Mouse (Mus musculus): ENCODE results near the gene Socs2.
"Not testable (repeated sequence)": the region's sequence is repeated elsewhere in the genome, so short reads cannot be mapped to it uniquely, and the experiment has no call there.

Socs2 gene

GRCm38 (mm10) chr10:95389805-95390204, 27.2 kb downstream of the Socs2 start:
- DNase-seq = not testable (repeated sequence)

GRCm38 (mm10) chr10:95388821-95389477, 28.0 kb downstream of the Socs2 start:
- no peak for DNase-seq

- no peak for DNase-seq
These were observed 30.5 kb downstream of the Socs2 start for GRCm38 (mm10) chr10:95386527-95386926.

GRCm38 (mm10) chr10:95385801-95386203, 31.2 kb downstream of the Socs2 start:
- no peak for DNase-seq

- DNase-seq = no peak
These were observed 31.9 kb downstream of the Socs2 start for GRCm38 (mm10) chr10:95385081-95385480.

- no peak for DNase-seq
These were observed 32.5 kb downstream of the Socs2 start for GRCm38 (mm10) chr10:95384446-95384845.

- no peak for DNase-seq
These were observed 43.6 kb downstream of the Socs2 start for GRCm38 (mm10) chr10:95373340-95373739.

- DNase-seq = peak in 1 of 2 experiments; percentile 33
These were observed 45.0 kb downstream of the Socs2 start for GRCm38 (mm10) chr10:95371942-95372341.

GRCm38 (mm10) chr10:95369190-95369589, 47.8 kb downstream of the Socs2 start:
- no peak for DNase-seq

GRCm38 (mm10) chr10:95368151-95368550, 48.8 kb downstream of the Socs2 start:
- no peak for DNase-seq

GRCm38 (mm10) chr10:95367661-95368089, 49.3 kb downstream of the Socs2 start:
- DNase-seq = peak in 1 of 2 experiments; percentile 15

- DNase-seq = no peak
These were observed 49.7 kb downstream of the Socs2 start for GRCm38 (mm10) chr10:95367241-95367640.

GRCm38 (mm10) chr10:95362326-95362725, 54.7 kb downstream of the Socs2 start:
- DNase-seq = no peak

GRCm38 (mm10) chr10:95361260-95361841, 55.6 kb downstream of the Socs2 start:
- no peak for DNase-seq

- DNase-seq = no peak
These were observed 56.9 kb downstream of the Socs2 start for GRCm38 (mm10) chr10:95360048-95360447.

- no peak for DNase-seq
These were observed 59.3 kb downstream of the Socs2 start for GRCm38 (mm10) chr10:95357721-95358120.

GRCm38 (mm10) chr10:95356711-95357110, 60.3 kb downstream of the Socs2 start:
- no peak for DNase-seq

GRCm38 (mm10) chr10:95355678-95356268, 61.2 kb downstream of the Socs2 start:
- no peak for DNase-seq

GRCm38 (mm10) chr10:95354673-95355072, 62.3 kb downstream of the Socs2 start:
- DNase-seq = no peak

- DNase-seq = no peak
These were observed 62.9 kb downstream of the Socs2 start for GRCm38 (mm10) chr10:95354047-95354446.

GRCm38 (mm10) chr10:95348457-95348856, 68.5 kb downstream of the Socs2 start:
- DNase-seq = no peak

GRCm38 (mm10) chr10:95347776-95348175, 69.2 kb downstream of the Socs2 start:
- DNase-seq = no peak

- no peak for DNase-seq
These were observed 74.0 kb downstream of the Socs2 start for GRCm38 (mm10) chr10:95342833-95343590.
